Mouse (Mus musculus) brain, embryonic 14.5 days (tissue): Measurements from ENCODE around the gene Hip1. TPM values are rescaled to one million over a fixed set of nuclear protein-coding genes. Genes with fewer than 3 reads are reported as not detected.

Experiments
- DNase-seq: peaks from one replicate; pipeline ENCODE4 v3.0.0-alpha.2; 2011; ENCODE audit warnings: low read depth
- CTCF ChIP-seq: fragments of 200-500 bp; IDR thresholded peaks from 2 replicates; pipeline ENCODE4 v1.5.1; 2012; ENCODE audit warnings: inconsistent platforms, mild to moderate bottlenecking, moderate library complexity, borderline replicate concordance; ENCODE audit not compliant: insufficient read depth, insufficient read length; ENCODE audit errors: extremely low read depth
- POLR2A ChIP-seq: fragments of 200-500 bp; IDR thresholded peaks from 2 replicates; pipeline ENCODE4 v1.6.1; 2012; ENCODE audit warnings: mild to moderate bottlenecking, inconsistent platforms, borderline replicate concordance; ENCODE audit not compliant: poor library complexity, insufficient read depth, insufficient read length, severe bottlenecking; ENCODE audit errors: extremely low read depth
- polyA plus RNA-seq: library from polyadenylated mRNA; depleted of rRNA; stranded (reverse); fragments of >200 nt; gene quantifications from 2 replicates; pipeline ENCODE4 v1.2.3, GENCODE M21; 2012

Hip1 gene
- polyA plus RNA-seq, 1 experiment = 58.5 TPM

- peak; percentile 61 for DNase-seq
- TF ChIP-seq POLR2A (no peak), CTCF (no peak)
Observed at GRCm38 (mm10) chr5:135502931-135503330, 42.0 kb downstream of the Hip1 start.

DNA sequence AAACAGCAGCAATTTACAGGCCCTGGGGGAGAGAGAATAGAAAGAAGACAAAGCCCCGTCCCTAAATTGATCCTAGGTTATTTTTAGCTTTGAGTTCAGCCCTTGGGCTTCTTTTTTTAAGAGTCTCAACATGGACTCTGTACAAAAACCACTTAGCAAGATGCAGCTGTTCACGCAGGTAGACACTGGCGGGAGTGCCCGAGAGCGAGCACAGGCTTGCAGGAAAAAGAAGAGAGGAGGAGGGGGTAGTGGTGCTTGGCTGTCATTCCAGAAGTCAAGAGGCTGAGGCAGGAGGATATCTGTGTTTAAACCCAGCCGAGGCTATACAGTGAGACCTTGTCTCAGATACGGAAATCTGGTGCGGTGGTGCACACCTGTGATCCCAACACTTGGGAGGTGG lies 42.9 kb downstream of the Hip1 start:
- TF ChIP-seq POLR2A (no peak), CTCF (no peak)
- DNase-seq = no peak

DNA sequence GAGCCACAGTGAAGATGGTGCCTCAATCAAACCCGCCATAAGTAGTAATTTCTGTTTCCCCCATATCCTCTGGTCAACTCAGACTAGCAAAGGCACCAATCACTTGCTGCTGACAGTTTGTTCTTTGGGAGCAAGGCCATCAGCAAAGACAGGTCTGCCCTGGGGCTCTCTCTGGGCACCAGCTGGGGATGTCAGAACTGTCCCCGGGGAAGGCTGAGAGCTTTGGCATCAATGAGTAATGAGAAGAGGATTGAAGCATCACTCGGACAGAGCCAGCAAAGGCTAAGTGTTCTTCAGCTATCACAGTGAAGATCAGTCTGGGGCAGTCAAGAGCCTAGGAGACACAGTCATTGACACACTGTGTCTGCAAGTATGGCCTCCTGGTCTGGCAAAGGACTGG lies 46.0 kb downstream of the Hip1 start:
- TF ChIP-seq POLR2A = no peak
- no peak for TF ChIP-seq CTCF
- no peak for DNase-seq

DNA sequence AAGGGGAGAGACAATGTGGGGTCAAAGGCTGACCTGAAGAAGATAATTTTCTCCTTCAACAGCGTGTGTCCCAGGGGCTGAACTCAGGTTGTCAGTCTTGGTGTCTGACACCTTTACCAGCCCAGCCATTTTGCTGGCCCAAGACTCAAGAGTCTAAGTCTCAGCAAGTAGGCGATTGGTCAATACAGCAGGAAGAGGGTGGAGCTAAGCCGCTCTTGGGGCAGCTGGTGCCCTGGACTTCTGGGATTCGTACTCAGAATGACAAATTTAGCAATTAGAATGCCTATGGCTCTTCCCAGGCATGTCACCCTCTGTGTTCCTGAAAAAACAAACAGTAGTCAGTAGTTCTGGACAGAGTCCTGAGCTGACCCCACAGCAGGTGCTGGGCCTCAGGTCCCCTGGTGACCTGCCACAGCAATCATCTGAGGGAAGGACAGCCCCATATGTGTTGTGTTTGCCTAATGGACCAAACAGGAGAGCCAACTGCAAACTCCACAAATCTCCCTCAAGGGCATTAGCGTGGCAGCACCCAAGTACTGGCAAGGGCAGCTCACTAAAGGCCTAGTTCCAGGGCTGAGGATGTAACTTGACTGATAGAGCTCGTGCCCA lies 47.5 kb downstream of the Hip1 start:
- TF ChIP-seq CTCF (no peak), POLR2A (no peak)
- no peak for DNase-seq

DNA sequence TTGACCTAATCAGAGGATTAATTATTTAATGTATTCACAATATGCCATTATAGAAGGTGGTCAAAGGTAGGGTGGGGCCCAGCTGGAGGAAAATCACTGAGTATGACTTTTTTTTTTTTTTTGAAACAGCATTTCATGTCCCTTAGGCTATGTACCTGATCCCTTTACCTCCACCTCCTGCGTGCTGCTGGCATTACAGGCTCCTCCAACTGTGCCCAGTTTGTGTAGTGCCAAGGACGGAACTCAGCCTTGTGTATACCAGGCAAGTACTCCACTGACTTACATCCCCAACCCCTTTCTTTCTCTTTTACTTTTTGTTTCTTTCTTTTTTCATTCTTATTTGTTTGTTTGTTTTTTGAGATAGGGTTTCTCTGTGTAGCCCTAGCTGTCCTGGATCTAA lies 48.4 kb downstream of the Hip1 start:
- TF ChIP-seq CTCF (no peak), POLR2A (no peak)
- no peak for DNase-seq

DNA sequence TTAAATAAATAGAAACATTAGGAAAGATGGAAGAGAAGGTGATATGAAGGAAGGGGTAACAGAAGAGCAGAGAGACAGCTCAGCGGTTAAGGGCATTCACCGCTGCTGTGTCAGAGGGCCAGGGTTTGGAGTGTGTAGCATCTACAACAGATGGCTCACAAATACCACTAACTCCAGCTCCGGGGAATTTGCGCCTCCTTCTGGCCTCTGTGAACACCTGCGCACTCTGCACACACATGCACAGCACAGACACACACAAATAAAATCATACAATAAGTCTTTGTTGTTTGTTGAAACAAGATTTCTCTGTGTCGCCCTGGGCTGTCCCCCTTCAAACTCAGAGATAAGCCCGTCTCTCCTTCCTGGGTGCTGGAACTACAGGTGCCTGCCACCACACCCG lies 49.4 kb downstream of the Hip1 start:
- TF ChIP-seq CTCF (no peak), POLR2A (no peak)
- DNase-seq = no peak

- peak; percentile 55 for DNase-seq
- TF ChIP-seq POLR2A (no peak), CTCF (peak; percentile 52; the same call in 1 of the 2 replicates)
Observed at GRCm38 (mm10) chr5:135494183-135494910, 50.6 kb downstream of the Hip1 start.

- no peak for DNase-seq
- TF ChIP-seq CTCF (no peak), POLR2A (no peak)
Observed at GRCm38 (mm10) chr5:135493095-135493494, 51.8 kb downstream of the Hip1 start.

- TF ChIP-seq POLR2A = no peak
- no peak for TF ChIP-seq CTCF
- no peak for DNase-seq
Observed at GRCm38 (mm10) chr5:135492126-135492525, 52.8 kb downstream of the Hip1 start.

DNA sequence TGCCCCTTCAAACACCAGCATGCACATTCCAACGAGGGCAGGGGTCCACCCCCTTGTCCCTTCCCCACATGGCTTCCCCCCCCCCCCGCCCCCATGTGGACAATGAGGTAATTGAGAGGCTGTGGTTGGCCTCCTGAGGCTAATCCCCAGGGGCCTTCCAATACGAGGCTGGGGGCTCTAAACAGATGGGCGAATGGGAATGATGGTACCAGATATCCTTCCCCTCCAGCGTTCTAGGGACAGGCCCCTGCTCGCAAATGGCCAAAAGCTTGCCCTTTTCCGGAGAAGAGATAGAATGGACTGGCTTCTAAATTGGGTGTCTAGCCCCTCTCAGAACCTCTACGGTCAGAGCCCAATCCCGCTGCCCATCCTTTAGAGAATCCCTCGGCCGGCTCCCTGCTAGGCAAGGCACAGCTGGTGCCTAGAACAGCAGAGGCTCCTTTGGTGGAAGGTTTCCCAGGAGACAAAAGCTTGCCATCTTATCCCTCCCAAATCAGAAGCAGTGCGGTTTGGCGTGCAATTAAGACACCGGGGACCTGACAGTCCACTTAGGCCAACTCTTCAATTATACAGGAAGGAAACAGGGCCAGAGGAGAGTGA lies 55.1 kb downstream of the Hip1 start:
- DNase-seq = peak; percentile 69

GRCm38 (mm10) chr5:135488881-135489694 lies 55.8 kb downstream of the Hip1 start:
- peak; percentile 34; the same call in 1 of the 2 replicates for TF ChIP-seq POLR2A
- TF ChIP-seq CTCF = peak; percentile 55; the same call in 1 of the 2 replicates
- DNase-seq = peak; percentile 94

More for the DNA sequence above, 55.1 kb downstream of the Hip1 start:
- TF ChIP-seq CTCF (no peak), POLR2A (no peak; the same call in 1 of the 2 replicates)
